Mouse (Mus musculus) megakaryocyte, embryonic 14.5 days (primary cell): Measurements from ENCODE around the gene Dbndd2.

Experiments used
- FLI1 ChIP-seq: IDR thresholded peaks from 2 replicates; pipeline ENCODE4 v1.6.1; 2012; ENCODE audit warnings: low read length, inconsistent platforms, mixed read lengths
- GATA1 ChIP-seq: IDR thresholded peaks from 3 replicates; pipeline ENCODE4 v1.6.1; 2012; ENCODE audit warnings: mixed read lengths, low read length, inconsistent platforms, borderline replicate concordance

DNA sequence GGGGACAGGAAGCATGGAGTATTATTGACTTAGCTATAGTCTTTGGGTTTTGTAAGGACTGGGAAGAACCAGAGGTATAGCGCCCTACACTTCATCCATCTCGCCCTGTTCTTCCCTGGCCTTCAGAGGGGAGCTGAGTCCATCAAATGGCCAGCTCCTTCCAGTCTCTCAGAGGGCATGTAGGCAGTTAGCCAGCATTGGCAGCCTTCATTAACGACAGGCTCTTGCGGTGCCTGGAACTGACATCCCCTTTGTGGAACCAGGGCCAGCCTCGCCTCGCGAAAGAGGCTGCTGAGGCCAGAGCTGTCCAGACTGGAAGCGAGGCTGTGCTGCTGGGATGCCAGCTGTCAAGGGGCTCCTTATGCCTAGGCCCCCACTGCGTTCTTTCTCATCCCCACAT, 1.9 kb downstream of the Dbndd2 start:
- TF ChIP-seq FLI1 (no peak), GATA1 (no peak)
